Mouse (Mus musculus) cerebellum, postnatal 36 days (tissue): ENCODE results near the gene Txnrd2.

Experiments
- DNase-seq, 2 experiments: peaks; one replicate each; pipeline ENCODE4 v3.0.0; 2021 to 2022; ENCODE audit warnings: mixed read lengths in 2 of 2

Gene Txnrd2

DNA sequence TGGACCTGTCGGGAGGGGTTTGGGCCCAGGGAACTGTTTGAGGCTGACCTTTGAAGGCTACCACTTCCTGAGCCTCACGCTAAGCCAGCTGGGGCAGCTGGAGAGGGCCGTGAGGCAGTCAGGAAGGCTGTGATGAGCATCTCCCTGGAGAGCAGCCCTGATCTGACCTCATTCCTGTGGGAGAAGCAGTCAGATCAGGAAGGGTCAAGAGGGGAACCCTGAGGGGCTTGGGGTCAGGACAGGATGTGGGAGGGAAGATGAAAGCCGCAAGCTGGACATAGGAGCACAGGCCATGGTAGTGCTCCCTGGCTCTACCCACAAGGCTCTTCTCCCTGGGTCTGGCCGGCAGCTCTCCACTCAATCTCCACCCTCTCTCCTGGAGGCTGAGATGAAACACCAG, 27.7 kb downstream of the Txnrd2 start:
- DNase-seq = no peak

DNA sequence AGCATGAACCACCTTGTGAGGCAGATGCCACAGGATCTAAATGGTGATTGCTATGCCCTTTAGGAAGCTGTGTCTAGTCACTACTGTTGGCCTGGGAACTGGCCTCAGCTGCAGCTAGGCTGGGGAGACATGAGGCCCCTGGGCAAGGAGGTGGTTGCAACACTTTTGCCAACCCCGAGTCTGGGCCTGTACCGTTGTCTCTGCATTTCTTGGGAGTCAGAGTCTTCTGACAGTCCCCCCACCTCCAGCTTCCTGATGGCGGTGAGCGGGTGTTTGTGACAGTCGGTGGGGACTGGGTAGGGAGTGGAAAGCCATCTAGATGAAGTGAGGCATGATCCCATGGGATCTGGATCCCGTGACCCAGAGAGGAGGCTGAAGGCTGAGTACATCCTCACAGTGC, 29.2 kb downstream of the Txnrd2 start:
- DNase-seq = no peak

GRCm38 (mm10) chr16:18458661-18459060, 32.5 kb downstream of the Txnrd2 start:
- DNase-seq = no peak

- DNase-seq = no peak
Measured at GRCm38 (mm10) chr16:18459335-18459954, 33.3 kb downstream of the Txnrd2 start.

DNA sequence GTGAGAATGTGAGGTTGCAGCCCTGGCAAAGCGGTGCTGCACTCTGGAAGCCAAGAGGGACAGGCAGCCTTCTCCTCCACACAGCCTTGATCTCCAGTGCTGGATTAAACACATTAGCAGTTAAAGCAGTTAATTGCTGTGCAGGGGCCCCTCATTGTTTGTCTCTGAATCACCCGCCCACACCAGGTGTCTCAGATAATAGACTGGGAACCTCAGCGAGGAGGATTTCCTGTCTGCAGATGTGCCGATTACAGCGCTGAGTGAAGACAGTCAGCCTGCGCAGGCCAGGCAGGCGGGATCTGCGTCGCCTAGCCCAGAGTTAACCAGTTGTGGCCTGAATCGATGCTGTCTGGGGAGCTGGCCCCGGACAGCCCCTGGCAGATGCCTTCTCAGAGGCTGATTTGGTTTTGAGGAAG, 33.8 kb downstream of the Txnrd2 start:
- no peak for DNase-seq

DNA sequence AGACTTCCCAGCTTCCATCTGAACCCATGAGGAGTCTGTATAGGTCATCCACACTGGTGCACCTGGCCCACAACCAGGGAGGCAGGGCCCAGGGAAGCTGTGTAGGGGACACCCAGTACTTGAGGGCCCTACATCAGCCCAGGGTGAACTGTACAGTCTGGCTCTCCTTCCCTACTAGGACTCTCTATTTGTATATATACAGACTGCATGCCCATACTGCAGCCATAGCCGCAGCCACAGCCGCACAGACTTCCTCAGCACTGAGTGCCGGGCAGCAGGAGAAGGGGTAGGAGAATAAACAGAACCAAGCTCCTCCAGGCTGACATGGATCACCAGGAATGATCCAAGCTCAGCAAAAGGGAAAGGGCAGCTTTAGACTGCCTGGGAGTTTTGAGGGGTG, 34.6 kb downstream of the Txnrd2 start:
- no peak for DNase-seq

DNA sequence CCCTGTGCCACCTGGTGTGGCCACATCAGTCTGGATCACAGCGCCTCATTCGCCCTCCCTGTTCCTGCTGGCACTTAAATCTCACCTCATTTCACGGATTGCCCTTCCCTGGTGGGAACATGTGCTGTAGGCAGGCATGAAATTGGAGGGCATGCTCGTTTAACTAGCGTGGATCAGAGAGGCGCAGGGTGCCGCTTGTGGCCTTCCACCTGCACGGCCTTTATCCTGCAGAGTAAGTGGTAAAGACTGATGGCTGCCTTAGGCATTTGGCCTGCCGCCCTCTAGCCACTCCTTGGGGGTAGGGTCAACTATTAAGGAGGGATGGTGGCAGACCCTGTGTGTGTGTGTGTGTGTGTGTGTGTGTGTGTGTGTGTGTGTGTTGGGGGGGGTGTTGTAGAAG, 35.8 kb downstream of the Txnrd2 start:
- DNase-seq = no peak

GRCm38 (mm10) chr16:18462598-18462997, 36.4 kb downstream of the Txnrd2 start:
- DNase-seq = no peak

GRCm38 (mm10) chr16:18464271-18464670, 38.1 kb downstream of the Txnrd2 start:
- no peak for DNase-seq

GRCm38 (mm10) chr16:18470829-18471228, 44.6 kb downstream of the Txnrd2 start:
- no peak for DNase-seq

- no peak for DNase-seq
Measured at GRCm38 (mm10) chr16:18471381-18471955, 45.3 kb downstream of the Txnrd2 start.

- no peak for DNase-seq
Measured at GRCm38 (mm10) chr16:18471976-18472375, 45.8 kb downstream of the Txnrd2 start.

DNA sequence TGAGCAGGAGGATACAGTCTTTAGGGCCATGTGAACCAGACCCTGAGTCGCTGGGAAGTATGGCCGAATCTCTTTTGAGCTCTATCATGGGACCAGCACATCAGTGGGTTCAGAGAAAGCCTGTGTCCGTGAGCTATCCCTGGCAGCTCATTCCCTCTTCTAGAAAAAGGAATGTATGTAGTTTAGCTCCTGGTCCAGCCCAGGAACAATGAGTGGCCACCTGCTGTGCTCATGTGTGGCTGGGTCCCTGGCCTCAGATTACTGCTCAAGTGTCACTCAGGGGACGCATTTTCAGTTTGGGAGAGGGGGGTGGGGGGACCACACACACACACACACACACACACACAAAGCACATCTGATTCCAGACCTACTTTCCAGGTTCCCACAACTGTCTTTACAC, 46.2 kb downstream of the Txnrd2 start:
- DNase-seq = no peak

DNA sequence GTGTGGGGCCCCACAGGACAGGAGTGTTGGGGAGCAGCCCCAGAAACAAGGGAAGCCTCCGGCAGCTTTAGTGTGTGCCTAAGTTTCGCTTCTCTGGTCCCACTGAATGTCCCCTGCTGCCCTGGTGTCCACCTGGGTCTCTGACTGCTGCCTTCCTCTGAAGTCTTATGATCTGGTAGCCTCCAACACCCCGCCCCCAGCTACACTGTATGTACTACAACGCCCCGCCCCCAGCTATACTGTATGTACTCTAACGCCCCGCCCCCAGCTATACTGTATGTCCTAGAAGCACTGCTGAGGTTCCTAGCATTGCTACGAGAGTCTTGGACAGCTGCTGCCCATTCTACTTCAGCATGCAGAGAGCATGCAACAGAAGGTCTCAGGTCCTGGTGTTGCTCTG, 46.8 kb downstream of the Txnrd2 start:
- no peak for DNase-seq

DNA sequence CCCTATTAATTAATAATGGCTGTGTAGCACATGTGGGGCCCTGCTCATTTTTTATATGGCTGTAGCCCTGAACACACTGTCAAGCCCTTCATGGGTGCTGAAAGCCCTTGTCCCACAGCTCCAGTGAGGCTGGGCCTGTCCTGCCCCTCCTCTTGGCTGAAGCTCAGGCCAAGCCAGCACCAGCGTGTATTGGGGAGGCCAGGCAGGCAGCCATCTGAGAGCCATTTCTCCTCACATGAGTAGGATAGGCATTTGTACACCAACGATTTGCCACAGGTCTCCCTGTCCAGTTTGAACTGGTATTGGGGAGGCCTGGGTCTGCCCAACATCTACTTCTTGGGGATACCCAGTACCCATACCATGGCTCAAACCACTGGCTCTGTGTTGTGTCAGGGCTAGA, 47.8 kb downstream of the Txnrd2 start:
- DNase-seq = no peak

- no peak for DNase-seq
Measured at GRCm38 (mm10) chr16:18477996-18478395, 51.8 kb downstream of the Txnrd2 start.

GRCm38 (mm10) chr16:18479667-18480066, 53.5 kb downstream of the Txnrd2 start:
- no peak for DNase-seq

DNA sequence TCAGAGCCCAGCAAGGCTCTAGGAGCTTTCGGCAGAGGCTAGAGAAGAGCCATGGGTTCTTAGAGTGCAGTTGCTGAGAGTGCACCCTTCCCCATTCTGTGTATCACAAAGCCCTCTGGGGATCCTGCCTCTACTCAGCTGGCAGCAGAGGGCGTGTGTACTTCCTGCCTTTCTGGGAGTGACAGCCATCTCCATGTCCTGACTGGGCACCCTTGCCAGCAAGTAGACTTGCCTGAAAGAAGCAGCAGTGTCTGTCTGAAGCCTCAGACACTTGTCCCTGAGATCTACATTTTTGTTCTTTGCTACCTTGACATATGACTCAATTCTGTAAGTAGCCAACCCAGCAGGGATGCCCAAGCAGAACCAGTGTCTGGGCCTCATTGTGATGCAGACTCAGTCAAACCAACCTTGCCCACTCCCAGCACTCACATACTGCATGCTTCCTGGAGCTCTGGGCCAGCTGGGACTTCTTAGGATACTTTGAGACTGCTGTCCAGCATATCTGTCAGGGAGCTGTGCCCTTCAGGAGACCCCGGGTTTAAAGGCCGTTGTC, 54.8 kb downstream of the Txnrd2 start:
- no peak for DNase-seq

DNA sequence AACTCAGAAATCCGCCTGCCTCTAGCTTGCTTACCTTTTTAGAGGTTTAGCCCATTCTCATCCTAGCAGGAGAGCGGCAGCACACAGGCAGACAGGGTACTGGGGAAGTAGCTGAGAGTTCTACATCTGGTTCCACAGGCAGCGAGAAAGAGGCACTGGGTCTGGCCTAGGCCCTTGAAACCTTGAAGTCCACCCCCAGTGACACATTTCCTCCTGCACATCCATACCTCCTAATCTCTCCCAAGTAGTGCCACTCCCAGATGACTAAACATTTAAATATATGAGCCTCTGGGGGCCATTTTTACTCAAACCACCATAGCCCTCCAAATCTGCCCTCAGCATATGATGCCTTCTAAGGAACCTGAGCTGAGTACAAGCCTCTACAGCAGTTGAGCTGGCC, 56.2 kb downstream of the Txnrd2 start:
- no peak for DNase-seq

DNA sequence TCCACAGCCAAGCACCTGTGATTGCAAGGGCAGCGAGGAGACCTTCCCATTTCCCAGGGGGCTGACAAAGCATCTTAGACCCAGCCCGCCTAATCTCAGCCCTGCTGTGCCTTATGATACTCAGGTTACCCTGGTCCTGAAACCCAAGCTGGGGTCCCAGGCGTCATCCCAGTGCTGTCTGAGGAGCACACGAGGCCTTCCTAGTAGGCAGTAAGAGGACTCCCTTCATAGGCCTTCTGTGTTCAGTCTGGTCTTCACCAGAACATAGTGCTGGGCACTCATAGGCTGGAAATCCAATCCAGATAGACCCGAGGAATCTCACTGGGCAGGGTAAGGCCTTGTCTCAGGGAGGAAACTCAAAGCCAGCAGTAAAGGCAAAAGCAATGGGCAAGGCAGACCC, 57.7 kb downstream of the Txnrd2 start:
- DNase-seq = no peak

DNA sequence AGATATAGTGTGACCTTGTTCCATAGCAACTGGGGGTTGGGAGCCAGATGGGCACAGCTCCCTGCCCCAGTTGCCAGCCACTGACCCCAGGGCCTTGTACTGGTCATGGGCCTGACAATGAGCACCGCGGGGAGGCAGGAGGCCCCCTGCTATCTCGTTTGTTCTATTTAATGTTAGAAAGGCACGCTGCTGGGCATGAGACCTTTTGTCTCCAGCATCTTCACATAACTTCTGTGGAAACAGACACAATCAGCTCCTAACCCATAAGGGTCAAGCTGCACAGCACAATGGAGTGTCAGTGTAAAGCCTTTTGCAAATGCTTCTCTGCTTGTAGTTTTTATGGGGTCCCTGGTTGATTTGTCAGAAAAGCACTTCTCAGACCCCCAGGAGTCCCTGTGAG, 58.2 kb downstream of the Txnrd2 start:
- no peak for DNase-seq

GRCm38 (mm10) chr16:18484794-18485435, 58.7 kb downstream of the Txnrd2 start:
- no peak for DNase-seq

DNA sequence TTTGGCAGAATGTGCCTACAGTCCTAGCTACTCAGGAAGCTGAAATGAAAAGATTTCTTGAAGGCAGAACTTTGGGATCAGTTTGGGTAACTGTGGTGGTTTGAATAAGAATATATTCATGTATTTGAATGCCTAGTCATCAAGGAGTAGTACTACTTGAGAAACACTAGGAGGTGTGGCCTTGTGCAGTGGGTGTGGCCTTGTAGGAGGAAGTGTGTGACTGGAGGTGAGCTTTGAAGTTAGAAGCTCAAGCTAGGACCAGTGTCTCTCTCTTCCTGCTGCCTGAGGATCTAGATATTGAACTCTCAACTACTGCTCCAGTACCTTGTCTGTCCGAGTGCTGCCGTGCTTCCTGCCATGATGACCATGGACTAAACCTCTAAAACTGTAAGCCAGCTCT, 59.9 kb downstream of the Txnrd2 start:
- no peak for DNase-seq

GRCm38 (mm10) chr16:18490281-18490680, 64.1 kb downstream of the Txnrd2 start:
- no peak for DNase-seq
